Mouse (Mus musculus): ENCODE measurements around the gene Foxn3. TPM values are rescaled to one million over a fixed set of nuclear protein-coding genes. Genes with fewer than 3 reads are reported as not detected.

Foxn3 gene
- polyA plus RNA-seq, 1 experiment from 2014 or later: 51.9 TPM

GRCm38 (mm10) chr12:99543421-99544195 is 19.8 kb downstream of the Foxn3 start:
- no peak overlapping the region for H3K4me3 ChIP-seq
- no peak overlapping the region for H3K27ac ChIP-seq (replicated peaks)
- H3K4me2 ChIP-seq: no peak overlapping the region
- WGBS: 86% methylated on average over 7 of the region's 7 CpGs
- no peaks in the 10 kb centered on the region for H3K27me3 ChIP-seq (replicated peaks)
- ATAC-seq (ENCODE audit: extremely low read depth, insufficient number of reproducible peaks, low FRiP score, low TSS enrichment): no peak
- no peak overlapping the region for H3K9ac ChIP-seq
- no peaks in the 10 kb centered on the region for H3K9me3 ChIP-seq
- H3K4me1 ChIP-seq: peaks cover 15% of the 10 kb centered on the region
- peaks cover 10% of the 10 kb centered on the region for H3K36me3 ChIP-seq

GRCm38 (mm10) chr12:99540201-99540600 is 23.2 kb downstream of the Foxn3 start:
- ATAC-seq (ENCODE audit: extremely low read depth, insufficient number of reproducible peaks, low FRiP score, low TSS enrichment): no peak
- peaks cover 12% of the 10 kb centered on the region for H3K4me1 ChIP-seq
- 86% methylated on average over 4 of the region's 4 CpGs for WGBS
- peaks cover 16% of the 10 kb centered on the region for H3K9me3 ChIP-seq
- peaks cover 29% of the 10 kb centered on the region for H3K36me3 ChIP-seq
- no peak overlapping the region for H3K27ac ChIP-seq (replicated peaks)
- H3K27me3 ChIP-seq (replicated peaks): no peaks in the 10 kb centered on the region
- no peak overlapping the region for H3K4me3 ChIP-seq
- no peak overlapping the region for H3K9ac ChIP-seq
- no peak overlapping the region for H3K4me2 ChIP-seq

- Histone ChIP-seq H3K9me3 (peaks cover 16% of the 10 kb centered on the region), H3K27me3 (replicated peaks) (no peaks in the 10 kb centered on the region), H3K4me2 (no peak overlapping the region), H3K4me1 (no peaks in the 10 kb centered on the region), H3K36me3 (peaks cover 35% of the 10 kb centered on the region), H3K4me3 (no peak overlapping the region), H3K27ac (replicated peaks) (no peak overlapping the region), H3K9ac (no peak overlapping the region)
- WGBS: 81% methylated on average over 6 of the region's 6 CpGs
- ATAC-seq (ENCODE audit: extremely low read depth, insufficient number of reproducible peaks, low FRiP score, low TSS enrichment): no peak
Measured at GRCm38 (mm10) chr12:99537316-99537715, 26.1 kb downstream of the Foxn3 start.

- WGBS: 91% methylated on average over 5 of the region's 5 CpGs
- Histone ChIP-seq H3K4me3 (no peak overlapping the region), H3K4me2 (no peak overlapping the region), H3K9me3 (peaks cover 16% of the 10 kb centered on the region), H3K9ac (no peak overlapping the region), H3K36me3 (peaks cover 35% of the 10 kb centered on the region), H3K27me3 (replicated peaks) (no peaks in the 10 kb centered on the region), H3K4me1 (0 out of 2 replicates have a peak, but pooled peaks cover 1% of the 10 kb centered on the region), H3K27ac (replicated peaks) (no peak overlapping the region)
- ATAC-seq (ENCODE audit: extremely low read depth, insufficient number of reproducible peaks, low FRiP score, low TSS enrichment): no peak
Measured at GRCm38 (mm10) chr12:99536426-99536825, 27.0 kb downstream of the Foxn3 start.

- H3K4me1 ChIP-seq: peaks cover 39% of the 10 kb centered on the region
- H3K36me3 ChIP-seq: peaks cover 33% of the 10 kb centered on the region
- no peak overlapping the region for H3K27ac ChIP-seq (replicated peaks)
- ATAC-seq (ENCODE audit: extremely low read depth, insufficient number of reproducible peaks, low FRiP score, low TSS enrichment): no peak
- H3K9me3 ChIP-seq: peaks cover 16% of the 10 kb centered on the region
- no peak overlapping the region for H3K4me3 ChIP-seq
- no peaks in the 10 kb centered on the region for H3K27me3 ChIP-seq (replicated peaks)
- no peak overlapping the region for H3K9ac ChIP-seq
- 77% methylated on average over 7 of the region's 7 CpGs for WGBS
- no peak overlapping the region for H3K4me2 ChIP-seq
Measured at GRCm38 (mm10) chr12:99532342-99532741, 31.0 kb downstream of the Foxn3 start.

- Histone ChIP-seq H3K27me3 (replicated peaks) (no peaks in the 10 kb centered on the region), H3K4me2 (peak overlapping the region; percentile 32; the same call in 1 of the 2 replicates), H3K4me3 (no peak overlapping the region), H3K4me1 (peaks cover 49% of the 10 kb centered on the region), H3K36me3 (peaks cover 13% of the 10 kb centered on the region), H3K9ac (no peak overlapping the region), H3K9me3 (no peaks in the 10 kb centered on the region), H3K27ac (replicated peaks) (peak overlapping the region; percentile 64)
- 53% methylated on average over 17 of the region's 17 CpGs for WGBS
- ATAC-seq (ENCODE audit: extremely low read depth, insufficient number of reproducible peaks, low FRiP score, low TSS enrichment): no peak
Measured at GRCm38 (mm10) chr12:99529687-99530411, 33.5 kb downstream of the Foxn3 start.

- H3K9me3 ChIP-seq: no peaks in the 10 kb centered on the region
- no peak overlapping the region for H3K4me3 ChIP-seq
- H3K27ac ChIP-seq (replicated peaks): peak overlapping the region; percentile 64; the same call in 1 of the 2 replicates
- WGBS: 73% methylated on average over 5 of the region's 5 CpGs
- no peaks in the 10 kb centered on the region for H3K27me3 ChIP-seq (replicated peaks)
- no peak for ATAC-seq (ENCODE audit: extremely low read depth, insufficient number of reproducible peaks, low FRiP score, low TSS enrichment)
- no peak overlapping the region for H3K9ac ChIP-seq
- H3K4me2 ChIP-seq: no peak overlapping the region
- peaks cover 49% of the 10 kb centered on the region for H3K4me1 ChIP-seq
- H3K36me3 ChIP-seq: peaks cover 4% of the 10 kb centered on the region
Measured at GRCm38 (mm10) chr12:99528958-99529357, 34.4 kb downstream of the Foxn3 start.

GRCm38 (mm10) chr12:99527452-99527851 is 35.9 kb downstream of the Foxn3 start:
- 75% methylated on average over 6 of the region's 6 CpGs for WGBS
- Histone ChIP-seq H3K4me3 (no peak overlapping the region), H3K4me2 (no peak overlapping the region), H3K36me3 (no peaks in the 10 kb centered on the region), H3K9me3 (no peaks in the 10 kb centered on the region), H3K27ac (replicated peaks) (no peak overlapping the region), H3K4me1 (peaks cover 49% of the 10 kb centered on the region), H3K9ac (no peak overlapping the region), H3K27me3 (replicated peaks) (no peaks in the 10 kb centered on the region)
- ATAC-seq (ENCODE audit: extremely low read depth, insufficient number of reproducible peaks, low FRiP score, low TSS enrichment): no peak

- Histone ChIP-seq H3K9me3 (no peaks in the 10 kb centered on the region), H3K4me2 (no peak overlapping the region), H3K4me3 (no peak overlapping the region), H3K4me1 (peaks cover 49% of the 10 kb centered on the region), H3K27me3 (replicated peaks) (no peaks in the 10 kb centered on the region), H3K27ac (replicated peaks) (no peak overlapping the region), H3K36me3 (no peaks in the 10 kb centered on the region), H3K9ac (no peak overlapping the region)
- no peak for ATAC-seq (ENCODE audit: extremely low read depth, insufficient number of reproducible peaks, low FRiP score, low TSS enrichment)
- 57% methylated on average over 9 of the region's 9 CpGs for WGBS
Measured at GRCm38 (mm10) chr12:99526571-99527140, 36.7 kb downstream of the Foxn3 start.

GRCm38 (mm10) chr12:99522882-99523281 is 40.5 kb downstream of the Foxn3 start:
- Histone ChIP-seq H3K27ac (replicated peaks) (no peak overlapping the region), H3K4me2 (no peak overlapping the region), H3K9me3 (no peaks in the 10 kb centered on the region), H3K9ac (no peak overlapping the region), H3K36me3 (no peaks in the 10 kb centered on the region), H3K27me3 (replicated peaks) (no peaks in the 10 kb centered on the region), H3K4me3 (no peak overlapping the region), H3K4me1 (peaks cover 29% of the 10 kb centered on the region)
- no peak for ATAC-seq (ENCODE audit: extremely low read depth, insufficient number of reproducible peaks, low FRiP score, low TSS enrichment)
- 87% methylated on average over 2 of the region's 2 CpGs for WGBS

GRCm38 (mm10) chr12:99519862-99520261 is 43.5 kb downstream of the Foxn3 start:
- H3K4me2 ChIP-seq: no peak overlapping the region
- 72% methylated on average over 4 of the region's 4 CpGs for WGBS
- no peak overlapping the region for H3K4me3 ChIP-seq
- ATAC-seq (ENCODE audit: extremely low read depth, insufficient number of reproducible peaks, low FRiP score, low TSS enrichment): no peak
- no peak overlapping the region for H3K9ac ChIP-seq
- peaks cover 15% of the 10 kb centered on the region for H3K4me1 ChIP-seq
- H3K9me3 ChIP-seq: no peaks in the 10 kb centered on the region
- no peaks in the 10 kb centered on the region for H3K36me3 ChIP-seq
- H3K27me3 ChIP-seq (replicated peaks): no peaks in the 10 kb centered on the region
- H3K27ac ChIP-seq (replicated peaks): no peak overlapping the region
